Mouse (Mus musculus) heart, embryonic 16.5 days (tissue): Measurements from ENCODE around the gene Pnkd. TPM values are rescaled to one million over a fixed set of nuclear protein-coding genes. Genes with fewer than 3 reads are reported as not detected.

Experiments used
- ATAC-seq: fragments of 200-750 bp; cut with Nextera tagmentation; replicated peaks from 2 replicates; pipeline ENCODE4 v1.8.0; 2017; ENCODE audit warnings: moderate number of reproducible peaks; ENCODE audit not compliant: insufficient read depth, low FRiP score; ENCODE audit errors: extremely low read depth
- H3K27ac ChIP-seq: fragments of 300-500 bp; sonication (generic); 2 replicates; pipeline ENCODE4 v1.5.1; 2014; ENCODE audit warnings: mild to moderate bottlenecking, low read length, control low read depth, moderate library complexity
- H3K27me3 ChIP-seq: fragments of 300-500 bp; sonication (generic); 2 replicates; pipeline ENCODE4 v1.6.1; 2014; ENCODE audit warnings: low read length, mixed read lengths; ENCODE audit not compliant: control insufficient read depth, insufficient read depth
- H3K36me3 ChIP-seq: fragments of 300-500 bp; sonication (generic); 2 replicates; pipeline ENCODE4 v1.6.1; 2014; ENCODE audit not compliant: control insufficient read depth, insufficient read depth
- H3K4me1 ChIP-seq: fragments of 300-500 bp; sonication (generic); 2 replicates; pipeline ENCODE4 v1.6.1; 2014; ENCODE audit warnings: low read length, mixed read lengths; ENCODE audit not compliant: control insufficient read depth, insufficient read depth
- H3K4me2 ChIP-seq: fragments of 300-500 bp; sonication (generic); 2 replicates; pipeline ENCODE4 v1.6.1; 2014; ENCODE audit warnings: low read depth, mild to moderate bottlenecking, control low read depth, low read length
- H3K4me3 ChIP-seq: fragments of 300-500 bp; sonication (generic); 2 replicates; pipeline ENCODE4 v1.5.1; 2014; ENCODE audit warnings: mild to moderate bottlenecking, control low read depth, low read length
- H3K9ac ChIP-seq: fragments of 300-500 bp; sonication (generic); 2 replicates; pipeline ENCODE4 v1.6.1; 2014; ENCODE audit warnings: low read length, control low read depth
- H3K9me3 ChIP-seq: fragments of 300-500 bp; sonication (generic); replicated peaks from 2 replicates; pipeline ENCODE4 v1.6.1; 2016; ENCODE audit warnings: low read length; ENCODE audit not compliant: control insufficient read depth
- WGBS: fragments of 180-500 bp; shearing (Covaris S2); extraction: QIAGEN DNeasy Blood & Tissue Kit; methylation state at CpG from one replicate; pipeline ENCODE4 v1.1.7; 2014; 5-methylcytosine and 5-hydroxymethylcytosine counted together
- polyA plus RNA-seq: library from polyadenylated mRNA; unstranded; fragments of >200 nt; fragmentation: Nextera tagmentation; extraction: Ambion mirVana; gene quantifications from 2 replicates; pipeline ENCODE4 v1.2.1, GENCODE M21; 2015

The Pnkd gene
- polyA plus RNA-seq = 314 and 324 TPM in 2 replicates

GRCm38 (mm10) chr1:74284543-74285160, at the start of gene Pnkd, which contains the start of gene Aamp:
Pnkd (plus strand) TSS chr1:74284930.
Aamp (minus strand) TSS chr1:74284738.
- H3K4me1 ChIP-seq = peaks cover 48% of the 10 kb centered on the region
- H3K9ac ChIP-seq = peak within 1 kb of the TSS; percentile 93
- no peaks in the 10 kb centered on the region for H3K27me3 ChIP-seq
- WGBS = under 1% methylated on average over 55 of the region's 56 CpGs
- H3K9me3 ChIP-seq = no peaks in the 10 kb centered on the region
- peak within 1 kb of the TSS; percentile 93 for H3K4me2 ChIP-seq
- ATAC-seq = peak; percentile 97
- peak within 1 kb of the TSS; percentile 86 for H3K27ac ChIP-seq
- H3K36me3 ChIP-seq = peaks cover 45% of the 10 kb centered on the region
- H3K4me3 ChIP-seq = peak within 1 kb of the TSS; percentile 93

DNA sequence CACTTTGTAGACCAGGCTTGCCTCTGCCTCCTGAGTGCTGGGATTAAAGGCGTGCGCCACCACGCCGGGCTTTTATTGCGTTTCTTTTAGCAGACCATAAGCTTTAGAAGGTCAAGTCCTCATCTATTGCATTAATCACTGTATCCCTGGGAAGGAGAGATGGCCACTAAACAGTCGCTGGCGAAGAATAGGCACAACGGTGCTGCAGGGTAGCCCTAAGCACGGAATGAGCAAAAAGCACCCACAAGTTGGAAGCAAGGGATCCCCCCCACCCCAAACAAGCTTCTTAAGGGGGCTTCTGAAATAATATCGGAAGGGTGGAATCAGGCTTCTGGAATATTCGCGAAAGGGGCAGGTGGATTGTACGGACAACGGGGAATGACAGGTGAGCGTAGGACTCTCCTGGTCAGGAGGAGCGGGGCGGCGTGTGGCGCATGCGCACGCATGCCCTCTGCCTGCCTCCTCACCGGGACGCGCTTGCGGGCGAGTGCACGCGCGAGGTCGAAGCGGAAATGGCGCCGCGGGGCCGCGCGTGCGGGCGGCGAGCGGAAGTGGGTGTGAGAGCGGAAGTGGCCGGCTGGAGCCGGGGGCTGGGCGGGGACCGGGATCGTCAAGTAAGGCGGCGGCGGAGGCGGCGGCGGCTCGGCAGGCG, 48.7 kb upstream of the Pnkd start, which contains the start of gene Arpc2:
Gene Arpc2 (plus strand): TSS at position 147 of the 652 bp plus-strand sequence.
- no peaks in the 10 kb centered on the region for H3K36me3 ChIP-seq
- peaks cover 33% of the 10 kb centered on the region for H3K4me1 ChIP-seq
- no peaks in the 10 kb centered on the region for H3K27me3 ChIP-seq
- WGBS = 2% methylated on average over 54 of the region's 55 CpGs
- peak within 1 kb of the TSS; percentile 86 for H3K4me2 ChIP-seq
- peak within 1 kb of the TSS; percentile 67 for H3K4me3 ChIP-seq
- ATAC-seq = peak; percentile 89
- H3K9ac ChIP-seq = peak within 1 kb of the TSS; percentile 88
- H3K9me3 ChIP-seq = no peaks in the 10 kb centered on the region
- H3K27ac ChIP-seq = peak within 1 kb of the TSS; percentile 93

DNA sequence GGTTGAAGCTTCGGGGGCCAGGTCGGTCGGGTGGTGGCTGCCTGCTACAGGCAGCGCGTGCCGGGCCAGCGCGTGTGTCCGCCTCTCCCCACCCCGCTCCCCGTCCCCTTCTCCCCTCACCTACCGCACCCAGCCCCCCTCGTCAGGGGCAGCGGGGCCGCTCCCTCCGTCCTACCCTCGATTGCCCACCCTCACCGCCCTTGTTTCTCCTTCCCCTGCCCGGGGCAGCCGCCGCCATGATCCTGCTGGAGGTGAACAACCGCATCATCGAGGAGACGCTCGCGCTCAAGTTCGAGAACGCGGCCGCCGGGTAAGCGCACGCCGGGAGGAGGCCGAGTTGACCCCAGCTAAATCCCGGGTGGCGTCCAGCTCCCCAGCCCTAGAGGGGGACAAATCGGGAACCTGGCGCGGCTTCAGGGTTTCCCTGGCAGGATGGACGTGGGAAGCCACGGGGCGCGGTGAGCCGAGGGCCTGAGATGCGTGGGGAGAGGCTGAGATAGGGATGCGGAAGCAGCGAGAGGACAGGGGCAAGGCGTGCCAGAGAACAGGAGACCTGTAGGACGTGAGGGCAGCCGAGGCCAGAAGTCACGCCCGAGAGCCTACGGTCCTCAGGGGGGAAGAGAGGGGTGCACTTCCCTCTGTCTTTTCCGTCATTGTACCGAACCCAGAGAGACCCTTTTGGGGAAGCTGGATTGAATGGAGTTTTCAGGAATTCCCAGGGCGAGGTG, 48.0 kb upstream of the Pnkd start:
- Histone ChIP-seq H3K4me1 (peaks cover 35% of the 10 kb centered on the region), H3K4me3 (peak overlapping the region; percentile 67), H3K9me3 (no peaks in the 10 kb centered on the region), H3K27me3 (no peaks in the 10 kb centered on the region), H3K9ac (peak overlapping the region; percentile 88), H3K4me2 (peak overlapping the region; percentile 77), H3K36me3 (no peaks in the 10 kb centered on the region), H3K27ac (peak overlapping the region; percentile 93)
- ATAC-seq = peak; percentile 24
- WGBS = under 1% methylated on average over 46 of the region's 57 CpGs

- H3K4me3 ChIP-seq = peak overlapping the region; percentile 67
- no peak for ATAC-seq
- H3K4me2 ChIP-seq = peak overlapping the region; percentile 77
- H3K4me1 ChIP-seq = peaks cover 35% of the 10 kb centered on the region
- peak overlapping the region; percentile 93 for H3K27ac ChIP-seq
- 16% methylated on average over 5 of the region's 5 CpGs for WGBS
- no peaks in the 10 kb centered on the region for H3K36me3 ChIP-seq
- H3K27me3 ChIP-seq = no peaks in the 10 kb centered on the region
- H3K9me3 ChIP-seq = no peaks in the 10 kb centered on the region
- peak overlapping the region; percentile 88 for H3K9ac ChIP-seq
These were observed 47.1 kb upstream of the Pnkd start for GRCm38 (mm10) chr1:74237671-74238070.

DNA sequence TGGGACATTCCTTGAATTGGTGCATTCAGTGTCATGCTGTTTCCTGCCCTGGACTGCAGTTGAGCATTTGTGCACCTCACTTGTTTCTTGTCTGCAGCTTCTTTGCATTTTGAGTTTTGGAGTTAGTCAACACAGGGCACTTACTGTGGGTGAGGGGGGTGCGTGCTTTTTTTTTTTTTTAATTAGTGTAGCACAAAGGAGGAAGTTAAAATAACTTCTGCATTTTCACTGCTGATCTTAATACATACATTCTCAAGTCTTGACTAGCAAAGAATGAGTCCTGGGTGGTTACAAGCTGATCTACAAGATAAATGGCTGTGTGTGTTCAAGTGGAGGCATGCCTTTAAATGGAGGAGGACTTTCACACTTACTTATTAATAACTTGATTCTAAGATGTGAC, 46.6 kb upstream of the Pnkd start:
- ATAC-seq = no peak
- H3K9me3 ChIP-seq = no peaks in the 10 kb centered on the region
- H3K27me3 ChIP-seq = no peaks in the 10 kb centered on the region
- peak overlapping the region; percentile 8; the same call in 1 of the 2 replicates for H3K27ac ChIP-seq
- peak overlapping the region; percentile 88 for H3K9ac ChIP-seq
- H3K4me2 ChIP-seq = peak overlapping the region; percentile 77
- peaks cover 35% of the 10 kb centered on the region for H3K4me1 ChIP-seq
- H3K36me3 ChIP-seq = no peaks in the 10 kb centered on the region
- WGBS = 30% methylated on average over 1 of the region's 1 CpGs
- peak overlapping the region; percentile 67 for H3K4me3 ChIP-seq

- Histone ChIP-seq H3K36me3 (no peaks in the 10 kb centered on the region), H3K4me2 (peak overlapping the region; percentile 77), H3K27me3 (no peaks in the 10 kb centered on the region), H3K9ac (peak overlapping the region; percentile 56), H3K27ac (peak overlapping the region; percentile 82), H3K4me3 (peak overlapping the region; percentile 67), H3K4me1 (peaks cover 40% of the 10 kb centered on the region), H3K9me3 (no peaks in the 10 kb centered on the region)
- 14% methylated on average over 7 of the region's 7 CpGs for WGBS
- no peak for ATAC-seq
These were observed 45.6 kb upstream of the Pnkd start for GRCm38 (mm10) chr1:74239162-74239561.

- H3K4me3 ChIP-seq = peak overlapping the region; percentile 67
- no peaks in the 10 kb centered on the region for H3K9me3 ChIP-seq
- peaks cover 45% of the 10 kb centered on the region for H3K4me1 ChIP-seq
- no peaks in the 10 kb centered on the region for H3K27me3 ChIP-seq
- no peaks in the 10 kb centered on the region for H3K36me3 ChIP-seq
- peak overlapping the region; percentile 82 for H3K27ac ChIP-seq
- ATAC-seq = no peak
- WGBS = 12% methylated on average over 11 of the region's 11 CpGs
- H3K9ac ChIP-seq = peak overlapping the region; percentile 56
- peak overlapping the region; percentile 77 for H3K4me2 ChIP-seq
These were observed 45.1 kb upstream of the Pnkd start for GRCm38 (mm10) chr1:74239618-74240017.

DNA sequence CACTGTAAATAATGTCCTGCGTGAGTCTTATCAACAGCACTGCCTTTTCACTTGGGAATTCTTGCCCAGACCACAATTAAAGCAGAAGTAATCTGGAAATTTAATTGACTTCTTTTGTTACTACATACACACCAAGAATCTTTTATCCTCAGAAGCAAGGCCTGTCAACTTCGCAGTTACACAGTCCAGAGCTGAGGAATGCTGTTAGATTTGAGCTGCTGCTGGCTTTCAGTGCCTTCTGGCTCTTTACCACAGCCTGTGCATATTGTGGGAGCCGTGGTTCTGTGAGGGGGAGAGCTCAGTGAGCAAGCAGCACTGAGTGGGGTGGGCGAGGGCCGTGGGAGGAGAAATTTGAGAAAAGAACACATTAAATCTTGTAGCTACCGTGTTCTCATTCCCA, 44.4 kb upstream of the Pnkd start:
- peak overlapping the region; percentile 34 for H3K9ac ChIP-seq

More for the DNA sequence above, 44.4 kb upstream of the Pnkd start:
- Histone ChIP-seq H3K4me1 (peaks cover 49% of the 10 kb centered on the region), H3K4me2 (peak overlapping the region; percentile 77), H3K36me3 (no peaks in the 10 kb centered on the region), H3K27ac (peak overlapping the region; percentile 82), H3K4me3 (peak overlapping the region; percentile 9; the same call in 1 of the 2 replicates), H3K9me3 (no peaks in the 10 kb centered on the region), H3K27me3 (no peaks in the 10 kb centered on the region)
- WGBS = 13% methylated on average over 6 of the region's 6 CpGs
- 0 out of 2 replicates have a peak, but pooled peaks have one; percentile 43 for ATAC-seq
